21 mouse cellular contexts compared by ENCODE assay signal in genomic region chr4:116911202-116911601, GRCm38 (mm10). TPM values are rescaled to one million over a fixed set of nuclear protein-coding genes. Genes with fewer than 3 reads are reported as not detected.
DNase-seq lines count a peak whose midpoint lies in the region; ATAC-seq and TF ChIP-seq lines count a peak whose summit lies in the region.
"Had no signal": no experiment of that assay in that cellular context is flagged by ENCODE, and none has a peak within 500 bp of the region (broad histone marks: within the 10 kb centered on the region; RNA-seq: fewer than 3 reads in every experiment).

No protein-coding gene starts in this region.

- H3K4me3 ChIP-seq in midbrain, embryonic 12.5 days, result no peak overlapping the region
- no peak overlapping the region for H3K4me3 ChIP-seq in midbrain, postnatal 0 days (ENCODE audit: low read depth, low read length)
- no peak overlapping the region for H3K4me3 ChIP-seq in forebrain, embryonic 12.5 days (replicated peaks)
- no peak overlapping the region for H3K4me3 ChIP-seq in forebrain, embryonic 16.5 days (replicated peaks; ENCODE audit: low read length)
- no peak overlapping the region for H3K4me3 ChIP-seq in midbrain, embryonic 13.5 days (replicated peaks)
- H3K4me3 ChIP-seq in heart, embryonic 12.5 days, result no peak overlapping the region
- H3K4me3 ChIP-seq: intestine, embryonic 15.5 days; kidney, embryonic 15.5 days; limb, embryonic 13.5 days; liver, embryonic 13.5 days; neural tube, embryonic 12.5 days had no signal

- no peak overlapping the region for H3K9ac ChIP-seq in midbrain, embryonic 12.5 days (replicated peaks)
- H3K9ac ChIP-seq in midbrain, postnatal 0 days (replicated peaks; ENCODE audit: low read length, poor library complexity, severe bottlenecking), result no peak overlapping the region
- no peak overlapping the region for H3K9ac ChIP-seq in forebrain, embryonic 12.5 days
- no peak overlapping the region for H3K9ac ChIP-seq in forebrain, embryonic 16.5 days (replicated peaks; ENCODE audit: low read depth, low read length)
- H3K9ac ChIP-seq in midbrain, embryonic 13.5 days (replicated peaks), result no peak overlapping the region
- no peak overlapping the region for H3K9ac ChIP-seq in heart, embryonic 12.5 days
- H3K9ac ChIP-seq: intestine, embryonic 15.5 days; kidney, embryonic 15.5 days; limb, embryonic 13.5 days; liver, embryonic 13.5 days; lung, embryonic 14.5 days; neural tube, embryonic 12.5 days had no signal

- DNase-seq in midbrain, postnatal 0 days (ENCODE audit: low spot score), result no peak
- DNase-seq in spleen, postnatal 4 days (ENCODE audit: low spot score in 2 of 2), result no peak
- DNase-seq in cerebellum, adult 18-20 months, result no peak
- DNase-seq: cerebellum, postnatal 14 days; gastrocnemius, postnatal 10 days; heart, adult 18-20 months; heart, postnatal 4 days; kidney, postnatal 4 days; liver, embryonic 13.5 days; lung, embryonic 14.5 days had no signal

- ATAC-seq in midbrain, embryonic 12.5 days (ENCODE audit: low FRiP score, low read depth), result peak; percentile 38; the same call in 1 of the 2 replicates
- no peak for ATAC-seq in midbrain, postnatal 0 days (ENCODE audit: low FRiP score)
- ATAC-seq in forebrain, embryonic 12.5 days (ENCODE audit: low FRiP score), result peak; percentile 69
- ATAC-seq in forebrain, embryonic 16.5 days, result peak; percentile 52
- ATAC-seq in midbrain, embryonic 13.5 days, result no peak
- no peak for ATAC-seq in heart, embryonic 12.5 days (ENCODE audit: insufficient number of reproducible peaks, low FRiP score)
- ATAC-seq: intestine, embryonic 15.5 days had no signal

- no peaks in the 10 kb centered on the region for H3K27me3 ChIP-seq in midbrain, embryonic 12.5 days
- no peaks in the 10 kb centered on the region for H3K27me3 ChIP-seq in midbrain, postnatal 0 days (ENCODE audit: insufficient read depth, low read length)
- no peaks in the 10 kb centered on the region for H3K27me3 ChIP-seq in forebrain, embryonic 12.5 days
- no peaks in the 10 kb centered on the region for H3K27me3 ChIP-seq in forebrain, embryonic 16.5 days (replicated peaks; ENCODE audit: control insufficient read depth, insufficient read depth, low read length)
- H3K27me3 ChIP-seq in midbrain, embryonic 13.5 days, result no peaks in the 10 kb centered on the region
- H3K27me3 ChIP-seq in heart, embryonic 12.5 days (replicated peaks), result no peaks in the 10 kb centered on the region
- H3K27me3 ChIP-seq: intestine, embryonic 15.5 days; kidney, embryonic 15.5 days; limb, embryonic 13.5 days; liver, embryonic 13.5 days; neural tube, embryonic 12.5 days had no signal

- no peaks in the 10 kb centered on the region for H3K9me3 ChIP-seq in midbrain, embryonic 12.5 days
- H3K9me3 ChIP-seq in midbrain, postnatal 0 days (ENCODE audit: low read length), result no peaks in the 10 kb centered on the region
- no peaks in the 10 kb centered on the region for H3K9me3 ChIP-seq in forebrain, embryonic 12.5 days
- H3K9me3 ChIP-seq in forebrain, embryonic 16.5 days (ENCODE audit: control insufficient read depth, low read length), result no peaks in the 10 kb centered on the region
- no peaks in the 10 kb centered on the region for H3K9me3 ChIP-seq in midbrain, embryonic 13.5 days
- no peaks in the 10 kb centered on the region for H3K9me3 ChIP-seq in heart, embryonic 12.5 days (replicated peaks)
- H3K9me3 ChIP-seq: intestine, embryonic 15.5 days; kidney, embryonic 15.5 days; limb, embryonic 13.5 days; liver, embryonic 13.5 days; neural tube, embryonic 12.5 days had no signal

- H3K4me2 ChIP-seq in midbrain, embryonic 12.5 days (replicated peaks), result no peak overlapping the region
- H3K4me2 ChIP-seq in midbrain, postnatal 0 days (ENCODE audit: low read depth, low read length, poor library complexity, severe bottlenecking), result no peak overlapping the region
- H3K4me2 ChIP-seq in forebrain, embryonic 12.5 days, result no peak overlapping the region
- peak overlapping the region; percentile 9; the same call in 1 of the 2 replicates for H3K4me2 ChIP-seq in forebrain, embryonic 16.5 days (ENCODE audit: low read length)
- H3K4me2 ChIP-seq in midbrain, embryonic 13.5 days (replicated peaks), result no peak overlapping the region
- H3K4me2 ChIP-seq in heart, embryonic 12.5 days, result no peak overlapping the region
- H3K4me2 ChIP-seq: intestine, embryonic 15.5 days; kidney, embryonic 15.5 days; limb, embryonic 13.5 days; liver, embryonic 13.5 days; lung, embryonic 14.5 days; neural tube, embryonic 12.5 days had no signal

- peak overlapping the region; percentile 52; the same call in 1 of the 2 replicates for H3K27ac ChIP-seq in midbrain, embryonic 12.5 days (replicated peaks)
- no peak overlapping the region; the same call in 1 of the 2 replicates for H3K27ac ChIP-seq in midbrain, postnatal 0 days (ENCODE audit: low read depth, low read length)
- peak overlapping the region; percentile 73 for H3K27ac ChIP-seq in forebrain, embryonic 12.5 days
- peak overlapping the region; percentile 63 for H3K27ac ChIP-seq in forebrain, embryonic 16.5 days (ENCODE audit: low read length)
- H3K27ac ChIP-seq in midbrain, embryonic 13.5 days, result peak overlapping the region; percentile 61
- H3K27ac ChIP-seq in heart, embryonic 12.5 days (ENCODE audit: poor library complexity, severe bottlenecking), result no peak overlapping the region
- H3K27ac ChIP-seq: intestine, embryonic 15.5 days; kidney, embryonic 15.5 days; limb, embryonic 13.5 days; liver, embryonic 13.5 days; macrophage; neural tube, embryonic 12.5 days; stomach, postnatal 0 days had no signal

- no peaks in the 10 kb centered on the region for H3K36me3 ChIP-seq in midbrain, embryonic 12.5 days
- H3K36me3 ChIP-seq in midbrain, postnatal 0 days (ENCODE audit: insufficient read depth, low read length), result no peaks in the 10 kb centered on the region
- H3K36me3 ChIP-seq in forebrain, embryonic 12.5 days (replicated peaks), result no peaks in the 10 kb centered on the region
- H3K36me3 ChIP-seq in forebrain, embryonic 16.5 days (ENCODE audit: control insufficient read depth, insufficient read depth), result no peaks in the 10 kb centered on the region
- no peaks in the 10 kb centered on the region for H3K36me3 ChIP-seq in midbrain, embryonic 13.5 days
- no peaks in the 10 kb centered on the region for H3K36me3 ChIP-seq in heart, embryonic 12.5 days
- H3K36me3 ChIP-seq: intestine, embryonic 15.5 days; kidney, embryonic 15.5 days; limb, embryonic 13.5 days; liver, embryonic 13.5 days; neural tube, embryonic 12.5 days had no signal

- no peak for TF ChIP-seq CTCF in midbrain, postnatal 0 days (IDR thresholded peaks at IDR 0.05)

- H3K4me1 ChIP-seq in midbrain, embryonic 12.5 days, result peaks cover 17% of the 10 kb centered on the region
- no peaks in the 10 kb centered on the region for H3K4me1 ChIP-seq in midbrain, postnatal 0 days (ENCODE audit: insufficient read depth, low read length)
- H3K4me1 ChIP-seq in forebrain, embryonic 12.5 days, result peaks cover 17% of the 10 kb centered on the region
- peaks cover 9% of the 10 kb centered on the region; the same call in 1 of the 2 replicates for H3K4me1 ChIP-seq in forebrain, embryonic 16.5 days (replicated peaks; ENCODE audit: control insufficient read depth, insufficient read depth, low read length)
- peaks cover 15% of the 10 kb centered on the region for H3K4me1 ChIP-seq in midbrain, embryonic 13.5 days (replicated peaks)
- no peaks in the 10 kb centered on the region for H3K4me1 ChIP-seq in heart, embryonic 12.5 days (replicated peaks)
- H3K4me1 ChIP-seq: intestine, embryonic 15.5 days; kidney, embryonic 15.5 days; limb, embryonic 13.5 days; liver, embryonic 13.5 days; neural tube, embryonic 12.5 days had no signal

- 36% methylated on average over 5 of the region's 5 CpGs for WGBS in midbrain, embryonic 12.5 days
- WGBS in midbrain, postnatal 0 days, result 34% methylated on average over 5 of the region's 5 CpGs
- WGBS in forebrain, embryonic 12.5 days, result 19% methylated on average over 5 of the region's 5 CpGs
- 8% methylated on average over 5 of the region's 5 CpGs for WGBS in forebrain, embryonic 16.5 days
- 39% methylated on average over 5 of the region's 5 CpGs for WGBS in midbrain, embryonic 13.5 days
- 71% methylated on average over 5 of the region's 5 CpGs for WGBS in heart, embryonic 12.5 days

RNA-seq across cellular contexts. Expression of gene Zswim5, which starts 34.0 kb away (rescaled TPM):
- 9.6 and 10.6 TPM in 2 replicates for polyA plus RNA-seq in midbrain, embryonic 12.5 days (2016; fragmentation: Nextera tagmentation; extraction: Ambion mirVana)
- total RNA-seq in midbrain, postnatal 0 days (2014; rRNA removed), result 20.1 and 23.0 TPM in 2 replicates
- polyA plus RNA-seq in midbrain, postnatal 0 days (2015; fragmentation: Nextera tagmentation; extraction: Ambion mirVana), result 2.2 and 2.4 TPM in 2 replicates
- 12.0 and 13.3 TPM in 2 replicates for polyA plus RNA-seq in forebrain, embryonic 12.5 days (2016; fragmentation: Nextera tagmentation; extraction: Ambion mirVana)
- polyA plus RNA-seq in forebrain, embryonic 16.5 days (2015; fragmentation: Nextera tagmentation; extraction: Ambion mirVana), result 8.8 and 9.1 TPM in 2 replicates
- polyA plus RNA-seq in midbrain, embryonic 13.5 days (2015; fragmentation: Nextera tagmentation; extraction: Ambion mirVana), result 9.5 and 9.9 TPM in 2 replicates
- 0.50 and 0.79 TPM in 2 replicates for polyA plus RNA-seq in heart, embryonic 12.5 days (2016; fragmentation: Nextera tagmentation; extraction: Ambion mirVana)

Comparison
In these comparisons a context has a peak if more than half of its experiments do, and no peak if none do; other contexts are left out.
1. ATAC-seq: peak in midbrain, embryonic 12.5 days (single experiment), forebrain, embryonic 12.5 days (single experiment) and forebrain, embryonic 16.5 days (single experiment); none in midbrain, postnatal 0 days (single experiment), midbrain, embryonic 13.5 days (single experiment) and heart, embryonic 12.5 days (single experiment).
2. H3K27ac ChIP-seq: peak in midbrain, embryonic 12.5 days (single experiment), forebrain, embryonic 12.5 days (single experiment), forebrain, embryonic 16.5 days (single experiment) and midbrain, embryonic 13.5 days (single experiment); none in midbrain, postnatal 0 days (single experiment) and heart, embryonic 12.5 days (single experiment).